Mouse (Mus musculus) thymus, adult 2 months (tissue): ENCODE results near the gene Mmrn1. TPM values are rescaled to one million over a fixed set of nuclear protein-coding genes. Genes with fewer than 3 reads are reported as not detected.

ENCODE experiments used
- DNase-seq: peaks from one replicate; pipeline ENCODE4 v3.0.0; 2021
- H3K27ac ChIP-seq: fragments of 200-500 bp; 2 replicates; pipeline ENCODE4 v1.5.1; 2012; ENCODE audit warnings: low read length, control low read depth; ENCODE audit not compliant: control insufficient read depth, insufficient read depth
- H3K27me3 ChIP-seq: fragments of 200-500 bp; 2 replicates; pipeline ENCODE4 v1.6.1; 2012; ENCODE audit warnings: mild to moderate bottlenecking, low read length, moderate library complexity, mixed read lengths; ENCODE audit not compliant: control insufficient read depth, insufficient read depth
- H3K36me3 ChIP-seq: fragments of 200-500 bp; 2 replicates; pipeline ENCODE4 v1.6.1; 2012; ENCODE audit warnings: mild to moderate bottlenecking, low read length, moderate library complexity; ENCODE audit not compliant: control insufficient read depth, insufficient read depth
- H3K4me1 ChIP-seq: fragments of 200-500 bp; replicated peaks from 2 replicates; pipeline ENCODE4 v1.6.1; 2012; ENCODE audit warnings: low read length; ENCODE audit not compliant: control insufficient read depth, insufficient read depth
- H3K4me3 ChIP-seq: fragments of 200-500 bp; 2 replicates; pipeline ENCODE4 v1.5.1; 2012; ENCODE audit warnings: mild to moderate bottlenecking, low read length, control low read depth, moderate library complexity; ENCODE audit not compliant: control insufficient read depth, insufficient read depth
- CTCF ChIP-seq: fragments of 200-500 bp; IDR thresholded peaks from 2 replicates; pipeline ENCODE4 v1.5.1; 2012; ENCODE audit warnings: mild to moderate bottlenecking, control low read depth, low read length, moderate library complexity, borderline replicate concordance; ENCODE audit not compliant: control insufficient read depth, poor library complexity, insufficient read depth; ENCODE audit errors: extremely low read depth
- POLR2A ChIP-seq: fragments of 200-500 bp; IDR thresholded peaks from 2 replicates; pipeline ENCODE4 v1.6.1; 2012; ENCODE audit warnings: mild to moderate bottlenecking, low read length, control low read depth, moderate library complexity; ENCODE audit not compliant: control insufficient read depth, poor library complexity, insufficient read depth; ENCODE audit errors: extremely low read depth
- WGBS: fragments of 180-500 bp; shearing (Covaris S2); methylation state at CpG from one replicate; pipeline ENCODE4 v1.1.7; 2018; 5-methylcytosine and 5-hydroxymethylcytosine counted together
- polyA plus RNA-seq: library from polyadenylated mRNA; depleted of rRNA; stranded (reverse); fragments of >200 nt; gene quantifications from 2 replicates; pipeline ENCODE4 v1.2.3, GENCODE M21; 2012

Mmrn1 gene
- polyA plus RNA-seq, 1 experiment = 0.13 TPM

DNA sequence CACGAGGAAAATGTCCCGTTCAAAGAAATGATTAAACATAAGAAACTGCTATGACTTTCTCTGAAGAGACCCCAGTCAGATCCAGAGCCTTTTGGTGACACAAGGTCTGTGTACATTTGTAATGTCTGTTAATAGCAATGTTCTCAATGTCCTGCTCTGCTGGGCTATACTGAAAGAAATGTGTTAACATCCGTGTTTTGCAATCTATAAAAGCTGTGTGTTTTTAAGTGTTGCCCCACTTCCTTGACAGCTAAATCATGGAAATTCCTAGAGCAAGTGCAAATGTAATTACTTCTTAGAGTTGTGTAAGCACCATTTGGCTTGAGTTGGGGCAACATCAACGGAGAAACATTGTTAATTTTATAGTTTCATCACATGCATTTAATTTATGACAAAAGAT, 42.2 kb downstream of the Mmrn1 start:
- TF ChIP-seq POLR2A = no peak
- no peak for TF ChIP-seq CTCF
- Histone ChIP-seq H3K4me3 (no peak overlapping the region), H3K27ac (no peak overlapping the region), H3K4me1 (no peaks in the 10 kb centered on the region), H3K36me3 (no peaks in the 10 kb centered on the region), H3K27me3 (no peaks in the 10 kb centered on the region)
- DNase-seq = no peak
- WGBS = 92% methylated on average over 4 of the region's 4 CpGs

DNA sequence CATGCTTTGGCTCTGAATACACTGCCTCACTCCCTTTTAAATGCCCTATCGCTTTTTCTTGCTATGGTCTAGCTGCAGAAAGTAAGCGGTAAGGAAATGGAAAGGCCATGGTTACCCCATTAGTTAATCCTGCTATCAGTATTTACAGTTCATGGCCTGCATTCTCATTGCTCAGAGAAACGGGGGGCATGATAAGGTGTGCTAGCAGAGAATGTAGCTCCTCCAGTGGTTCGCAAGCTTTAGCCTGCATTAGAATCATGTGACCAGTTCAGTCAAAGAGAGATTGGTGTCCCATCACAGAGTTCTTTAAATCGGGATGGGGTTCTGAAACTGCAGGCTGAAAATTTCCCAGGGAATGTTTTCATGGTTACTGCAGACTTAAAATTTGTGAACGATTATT, 44.6 kb downstream of the Mmrn1 start:
- WGBS = 94% methylated on average over 6 of the region's 6 CpGs

DNA sequence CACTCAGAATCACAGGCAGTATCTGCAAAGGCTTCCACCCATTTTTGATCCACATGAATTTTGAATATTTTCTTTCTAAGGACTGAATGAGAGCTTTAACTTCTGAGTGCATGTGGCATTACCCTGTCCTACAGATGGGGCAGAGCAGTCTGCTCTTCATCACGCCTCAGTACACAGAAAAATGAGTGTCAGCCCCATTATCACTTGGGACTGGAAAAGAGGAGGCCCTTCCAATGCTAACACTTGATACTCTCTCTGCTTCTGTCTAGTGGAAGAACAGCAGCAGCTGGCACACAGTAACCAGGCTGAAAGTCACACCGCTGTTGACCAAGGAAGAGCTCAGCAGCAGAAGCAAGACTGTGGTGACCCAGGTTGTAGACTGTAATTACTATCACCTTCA, 46.0 kb downstream of the Mmrn1 start:
- WGBS = 93% methylated on average over 2 of the region's 2 CpGs

More for the DNA sequence above, 44.6 kb downstream of the Mmrn1 start:
- H3K4me1 ChIP-seq = no peaks in the 10 kb centered on the region
- DNase-seq = no peak
- H3K27ac ChIP-seq = no peak overlapping the region
- H3K36me3 ChIP-seq = no peaks in the 10 kb centered on the region
- no peak overlapping the region for H3K4me3 ChIP-seq
- no peaks in the 10 kb centered on the region for H3K27me3 ChIP-seq
- TF ChIP-seq POLR2A (no peak), CTCF (no peak)

DNA sequence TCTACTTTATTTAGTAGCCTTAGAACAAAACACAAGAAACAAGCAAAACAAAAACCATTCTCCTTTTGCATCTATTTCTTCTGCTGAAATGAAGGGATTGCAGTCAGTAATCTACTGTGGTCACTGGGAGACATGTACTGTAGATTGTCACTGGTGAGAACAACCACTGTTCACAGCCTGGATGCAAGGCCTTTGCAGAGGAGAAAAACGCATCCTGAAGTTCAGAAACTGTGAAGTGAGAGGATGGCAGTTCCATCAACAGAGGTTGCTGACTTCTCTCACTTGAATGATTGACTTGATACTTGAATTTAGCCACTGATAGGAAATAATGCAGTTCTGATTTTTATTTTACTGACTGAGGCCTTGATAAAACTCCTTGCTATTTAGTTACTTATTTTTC, 53.8 kb downstream of the Mmrn1 start:
- Histone ChIP-seq H3K4me1 (no peaks in the 10 kb centered on the region), H3K27ac (no peak overlapping the region), H3K36me3 (no peaks in the 10 kb centered on the region), H3K4me3 (no peak overlapping the region), H3K27me3 (no peaks in the 10 kb centered on the region)
- no peak for TF ChIP-seq POLR2A
- no peak for TF ChIP-seq CTCF
- 79% methylated on average over 1 of the region's 1 CpGs for WGBS
- no peak for DNase-seq

More for the DNA sequence above, 46.0 kb downstream of the Mmrn1 start:
- H3K27me3 ChIP-seq = no peaks in the 10 kb centered on the region
- H3K4me1 ChIP-seq = no peaks in the 10 kb centered on the region
- H3K36me3 ChIP-seq = no peaks in the 10 kb centered on the region
- TF ChIP-seq CTCF (no peak), POLR2A (no peak)
- H3K27ac ChIP-seq = no peak overlapping the region
- no peak for DNase-seq
- H3K4me3 ChIP-seq = no peak overlapping the region

DNA sequence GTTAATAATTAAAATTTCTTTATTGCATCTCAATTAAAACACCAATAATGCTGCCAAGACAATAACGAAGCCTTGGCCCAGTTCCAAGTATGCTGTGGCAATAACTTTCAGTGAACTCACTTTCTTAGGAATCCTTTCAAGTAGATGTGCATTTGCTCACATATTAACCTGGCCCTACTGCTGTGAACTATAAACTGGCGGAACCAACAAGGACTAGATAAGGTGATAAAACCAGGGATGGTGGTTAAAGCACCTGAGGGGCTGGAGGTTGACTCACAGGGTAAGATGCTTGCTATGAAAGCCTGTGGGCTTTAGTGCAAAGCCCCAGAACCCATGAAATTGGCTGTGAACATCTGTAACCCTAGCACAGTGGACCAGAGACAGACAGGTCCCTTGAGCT, 54.3 kb downstream of the Mmrn1 start:
- Histone ChIP-seq H3K4me3 (no peak overlapping the region), H3K27me3 (no peaks in the 10 kb centered on the region), H3K27ac (no peak overlapping the region), H3K36me3 (no peaks in the 10 kb centered on the region), H3K4me1 (no peaks in the 10 kb centered on the region)
- no peak for DNase-seq
- 96% methylated on average over 2 of the region's 2 CpGs for WGBS
- TF ChIP-seq CTCF = no peak
- no peak for TF ChIP-seq POLR2A

DNA sequence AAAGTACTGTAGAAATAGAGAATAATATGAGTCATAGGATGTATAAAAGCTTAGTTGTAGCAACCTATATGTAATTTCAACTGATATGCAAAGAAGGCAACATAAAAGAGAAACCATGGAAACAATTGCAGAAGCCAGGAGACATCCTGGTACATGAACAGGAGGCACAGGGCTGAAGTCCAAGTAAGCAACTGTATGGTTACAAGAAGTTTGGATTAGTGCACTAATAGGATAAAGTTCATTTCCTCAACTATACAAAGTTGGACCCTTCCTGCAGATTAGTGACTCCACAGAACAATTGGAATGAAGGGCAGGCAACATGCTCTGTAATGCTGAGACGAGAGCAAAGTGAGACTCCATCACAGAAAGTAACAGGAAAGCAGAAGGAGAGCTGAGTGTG, 59.6 kb downstream of the Mmrn1 start:
- Histone ChIP-seq H3K27ac (no peak overlapping the region), H3K27me3 (no peaks in the 10 kb centered on the region), H3K36me3 (no peaks in the 10 kb centered on the region), H3K4me1 (no peaks in the 10 kb centered on the region), H3K4me3 (no peak overlapping the region)
- DNase-seq = no peak
- TF ChIP-seq POLR2A (no peak), CTCF (no peak)
- WGBS = 90% methylated on average over 1 of the region's 1 CpGs

DNA sequence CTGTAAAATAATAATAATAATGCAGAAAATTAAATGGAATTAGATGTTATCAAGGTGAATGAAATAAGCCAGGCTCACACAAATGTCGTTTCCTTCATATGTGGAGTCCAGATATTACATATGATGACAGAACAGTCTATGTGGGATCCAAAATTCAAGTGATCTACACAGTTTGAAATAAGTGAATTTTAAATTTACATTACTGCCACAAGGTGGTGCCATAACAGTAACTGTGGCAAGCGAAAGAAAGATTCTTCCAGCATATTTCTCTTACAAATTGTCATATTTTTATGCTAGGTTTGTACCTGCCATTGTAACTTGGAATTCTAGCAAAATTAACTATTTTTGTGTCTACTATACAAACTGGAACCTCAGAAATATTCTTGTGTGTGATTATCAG, 61.1 kb downstream of the Mmrn1 start:
- WGBS = 32% methylated on average over 2 of the region's 2 CpGs
- Histone ChIP-seq H3K4me1 (no peaks in the 10 kb centered on the region), H3K36me3 (no peaks in the 10 kb centered on the region), H3K27me3 (no peaks in the 10 kb centered on the region), H3K4me3 (no peak overlapping the region), H3K27ac (no peak overlapping the region)
- TF ChIP-seq POLR2A (no peak), CTCF (no peak)
- DNase-seq = no peak
